Mouse (Mus musculus): Measurements from ENCODE around the gene Pfkfb4. TPM values are rescaled to one million over a fixed set of nuclear protein-coding genes. Genes with fewer than 3 reads are reported as not detected.

The Pfkfb4 gene
- 19.0 TPM for polyA plus RNA-seq (2014; fragmentation: Illumina TruSeq; extraction: RNeasy Lipid Tissue Mini Kit (QIAGEN cat#74804); ENCODE audit: insufficient read depth, low read depth, low replicate concordance)

GRCm38 (mm10) chr9:108991428-108992084 is at the start of gene Pfkfb4:
Pfkfb4 (plus strand) TSS chr9:108991778.

GRCm38 (mm10) chr9:108953081-108953636 is 38.4 kb upstream of the Pfkfb4 start, which contains the start of gene Col7a1:
Col7a1 (plus strand) TSS chr9:108953586.

GRCm38 (mm10) chr9:108985710-108986109 is 5.9 kb upstream of the Pfkfb4 start, which contains the start of gene Ucn2:
Ucn2 (plus strand) TSS chr9:108986010.

GRCm38 (mm10) chr9:109038086-109038895 is 46.7 kb downstream of the Pfkfb4 start, which contains the start of gene Shisa5:
Shisa5 (plus strand) TSS chr9:109038565.

GRCm38 (mm10) chr9:109059136-109059903 is 67.7 kb downstream of the Pfkfb4 start, which contains the start of gene Trex1:
Trex1 (minus strand) TSS chr9:109059734.

GRCm38 (mm10) chr9:109073661-109074573 is 82.3 kb downstream of the Pfkfb4 start, which contains the start of gene Atrip:
Atrip (minus strand) TSS chr9:109074124.

Other genes starting within 250 kb of the Pfkfb4 start
- 35.1 TPM for gene Ip6k2, start 208.0 kb upstream of the Pfkfb4 start, polyA plus RNA-seq (2014; fragmentation: Illumina TruSeq; extraction: RNeasy Lipid Tissue Mini Kit (QIAGEN cat#74804); ENCODE audit: insufficient read depth, low read depth, low replicate concordance)
- 6.5 TPM for gene Nckipsd, start 183.4 kb upstream of the Pfkfb4 start, polyA plus RNA-seq (2014; fragmentation: Illumina TruSeq; extraction: RNeasy Lipid Tissue Mini Kit (QIAGEN cat#74804); ENCODE audit: insufficient read depth, low read depth, low replicate concordance)
- gene Celsr3, start 165.5 kb upstream of the Pfkfb4 start, polyA plus RNA-seq (2014; fragmentation: Illumina TruSeq; extraction: RNeasy Lipid Tissue Mini Kit (QIAGEN cat#74804); ENCODE audit: insufficient read depth, low read depth, low replicate concordance): 0.03 TPM
- gene Slc26a6, start 138.5 kb upstream of the Pfkfb4 start, polyA plus RNA-seq (2014; fragmentation: Illumina TruSeq; extraction: RNeasy Lipid Tissue Mini Kit (QIAGEN cat#74804); ENCODE audit: insufficient read depth, low read depth, low replicate concordance): 7.2 TPM
- gene Tmem89, start 77.2 kb upstream of the Pfkfb4 start, polyA plus RNA-seq (2014; fragmentation: Illumina TruSeq; extraction: RNeasy Lipid Tissue Mini Kit (QIAGEN cat#74804); ENCODE audit: insufficient read depth, low read depth, low replicate concordance): not detected
- gene Uqcrc1, start 55.1 kb upstream of the Pfkfb4 start, polyA plus RNA-seq (2014; fragmentation: Illumina TruSeq; extraction: RNeasy Lipid Tissue Mini Kit (QIAGEN cat#74804); ENCODE audit: insufficient read depth, low read depth, low replicate concordance): 127 TPM
- 3.0 TPM for gene Col7a1, start 38.2 kb upstream of the Pfkfb4 start, polyA plus RNA-seq (2014; fragmentation: Illumina TruSeq; extraction: RNeasy Lipid Tissue Mini Kit (QIAGEN cat#74804); ENCODE audit: insufficient read depth, low read depth, low replicate concordance)
- 0.21 TPM for gene Ucn2, start 5.8 kb upstream of the Pfkfb4 start, polyA plus RNA-seq (2014; fragmentation: Illumina TruSeq; extraction: RNeasy Lipid Tissue Mini Kit (QIAGEN cat#74804); ENCODE audit: insufficient read depth, low read depth, low replicate concordance)
- gene Shisa5, start 46.8 kb downstream of the Pfkfb4 start, polyA plus RNA-seq (2014; fragmentation: Illumina TruSeq; extraction: RNeasy Lipid Tissue Mini Kit (QIAGEN cat#74804); ENCODE audit: insufficient read depth, low read depth, low replicate concordance): 219 TPM
- 21.7 TPM for gene Trex1, start 68.0 kb downstream of the Pfkfb4 start, polyA plus RNA-seq (2014; fragmentation: Illumina TruSeq; extraction: RNeasy Lipid Tissue Mini Kit (QIAGEN cat#74804); ENCODE audit: insufficient read depth, low read depth, low replicate concordance)
- gene Atrip, start 82.3 kb downstream of the Pfkfb4 start, polyA plus RNA-seq (2014; fragmentation: Illumina TruSeq; extraction: RNeasy Lipid Tissue Mini Kit (QIAGEN cat#74804); ENCODE audit: insufficient read depth, low read depth, low replicate concordance): 5.9 TPM
- 4.3 TPM for gene Ccdc51, start 90.7 kb downstream of the Pfkfb4 start, polyA plus RNA-seq (2014; fragmentation: Illumina TruSeq; extraction: RNeasy Lipid Tissue Mini Kit (QIAGEN cat#74804); ENCODE audit: insufficient read depth, low read depth, low replicate concordance)
- gene Tma7, start 90.8 kb downstream of the Pfkfb4 start, polyA plus RNA-seq (2014; fragmentation: Illumina TruSeq; extraction: RNeasy Lipid Tissue Mini Kit (QIAGEN cat#74804); ENCODE audit: insufficient read depth, low read depth, low replicate concordance): 289 TPM
- gene Plxnb1, start 103.6 kb downstream of the Pfkfb4 start, polyA plus RNA-seq (2014; fragmentation: Illumina TruSeq; extraction: RNeasy Lipid Tissue Mini Kit (QIAGEN cat#74804); ENCODE audit: insufficient read depth, low read depth, low replicate concordance): 10.0 TPM
- gene Fbxw21, start 170.3 kb downstream of the Pfkfb4 start, polyA plus RNA-seq (2014; fragmentation: Illumina TruSeq; extraction: RNeasy Lipid Tissue Mini Kit (QIAGEN cat#74804); ENCODE audit: insufficient read depth, low read depth, low replicate concordance): not detected
- not detected for gene Fbxw13, start 204.2 kb downstream of the Pfkfb4 start, polyA plus RNA-seq (2014; fragmentation: Illumina TruSeq; extraction: RNeasy Lipid Tissue Mini Kit (QIAGEN cat#74804); ENCODE audit: insufficient read depth, low read depth, low replicate concordance)
- gene Fbxw20, start 243.0 kb downstream of the Pfkfb4 start, polyA plus RNA-seq (2014; fragmentation: Illumina TruSeq; extraction: RNeasy Lipid Tissue Mini Kit (QIAGEN cat#74804); ENCODE audit: insufficient read depth, low read depth, low replicate concordance): not detected